Mouse (Mus musculus) heart, adult 8-10 months (tissue): ENCODE measurements around the gene Schip1. TPM values are rescaled to one million over a fixed set of nuclear protein-coding genes. Genes with fewer than 3 reads are reported as not detected.

Experiments used
- DNase-seq: peaks from one replicate; pipeline ENCODE4 v3.0.0; 2022; ENCODE audit warnings: low spot score
- total RNA-seq, 4 experiments: library from RNA; stranded (reverse); gene quantifications; 2 replicates each; pipeline ENCODE4 v1.2.4; 2022

Gene Schip1
- total RNA-seq, 4 experiments from 2014 or later, result 148 to 166 (median 160) TPM

DNA sequence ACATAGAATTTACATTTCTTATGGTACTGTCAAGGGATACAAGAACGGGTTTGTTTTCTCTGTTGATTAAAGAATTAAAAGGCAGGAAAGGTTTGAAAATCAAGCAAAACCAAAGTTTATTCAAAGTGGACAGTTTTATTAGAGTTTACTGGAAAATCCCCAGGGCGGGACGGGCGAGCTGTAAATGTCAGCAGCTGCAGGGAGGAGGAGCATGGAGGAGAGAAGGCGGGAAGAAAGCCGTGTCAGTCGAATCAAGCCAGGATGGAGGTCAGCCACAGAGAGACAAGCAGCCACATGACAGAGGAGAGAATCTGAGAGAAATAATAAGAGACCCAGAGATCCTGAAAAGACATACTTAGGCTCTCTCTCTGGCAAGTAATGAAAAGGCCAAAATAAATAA, 314.6 kb downstream of the Schip1 start:
- no peak for DNase-seq

DNA sequence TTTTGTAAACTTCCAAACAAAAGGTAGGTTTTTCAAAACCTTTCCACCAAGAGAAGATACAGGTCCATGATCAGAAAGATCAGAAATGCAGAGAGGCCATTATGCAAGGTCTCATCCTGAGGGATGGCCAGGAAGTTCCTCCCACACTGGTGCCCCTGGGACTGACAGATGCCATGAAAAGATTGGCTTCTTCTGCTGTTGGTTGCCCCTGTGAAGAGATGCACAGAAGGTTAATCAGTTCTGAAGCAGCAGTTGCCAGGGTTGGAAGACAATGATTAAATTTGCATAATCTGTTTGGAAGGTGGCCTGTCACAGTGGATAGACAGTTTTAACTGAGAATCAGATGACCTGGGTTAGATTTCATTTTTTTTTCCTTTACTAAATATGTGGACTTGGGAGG, 319.1 kb downstream of the Schip1 start:
- DNase-seq, result no peak

DNA sequence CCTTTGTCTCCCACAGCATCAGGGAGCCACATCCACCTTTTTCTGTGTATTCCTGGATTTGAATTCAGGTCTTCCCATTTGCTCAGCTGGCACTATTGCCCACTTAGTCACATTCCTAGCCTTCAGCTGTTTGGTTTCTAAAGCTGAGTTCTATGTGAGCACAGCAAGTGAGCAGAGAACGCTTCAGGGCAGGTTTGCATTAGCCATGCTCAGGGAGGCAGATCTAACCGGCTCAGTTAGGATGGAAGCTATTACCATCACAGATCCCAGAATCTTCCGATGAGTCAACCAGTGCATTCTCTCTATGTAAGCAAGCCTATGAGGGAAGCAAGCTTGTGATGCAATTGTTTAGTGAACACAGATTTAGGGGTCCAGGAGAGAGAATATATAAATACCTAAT, 320.9 kb downstream of the Schip1 start:
- DNase-seq, result no peak

DNA sequence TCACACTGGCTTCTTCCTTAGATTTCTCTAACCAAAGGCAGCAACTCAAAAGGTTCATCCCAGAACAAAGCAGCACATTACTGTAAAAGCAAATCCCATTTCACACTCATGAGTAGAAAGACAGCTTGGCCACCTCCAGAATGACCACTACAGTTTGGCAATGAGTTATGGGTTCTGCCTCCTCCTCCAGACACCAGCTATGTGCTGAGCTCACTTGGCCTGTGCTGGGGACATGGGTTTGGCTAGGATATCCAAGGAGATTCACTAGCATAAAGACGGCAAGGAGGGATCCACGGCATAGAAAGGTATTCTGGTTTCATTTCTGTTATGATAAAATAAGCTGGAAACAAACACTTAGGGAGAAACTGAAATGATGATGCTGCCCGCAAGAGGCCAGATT, 323.4 kb downstream of the Schip1 start:
- no peak for DNase-seq

DNA sequence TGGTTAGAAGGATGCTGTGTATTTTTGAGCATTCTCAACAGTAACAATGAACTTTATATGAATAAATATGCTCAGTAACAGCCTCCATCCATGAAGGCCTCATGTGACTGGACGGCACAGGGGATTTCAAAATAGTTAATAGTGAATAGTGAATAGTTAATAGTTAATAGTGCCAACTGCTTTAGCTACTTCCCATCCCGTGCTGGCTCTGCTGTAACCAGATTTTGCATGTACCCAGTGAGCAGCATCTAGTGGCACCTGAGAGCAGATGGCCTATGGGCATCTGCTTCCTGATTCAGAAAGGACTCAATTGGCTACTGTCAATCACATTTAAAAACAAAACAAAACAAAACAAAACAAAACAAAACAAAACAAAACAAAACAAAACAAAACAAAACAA, 329.0 kb downstream of the Schip1 start:
- DNase-seq, result no peak

DNA sequence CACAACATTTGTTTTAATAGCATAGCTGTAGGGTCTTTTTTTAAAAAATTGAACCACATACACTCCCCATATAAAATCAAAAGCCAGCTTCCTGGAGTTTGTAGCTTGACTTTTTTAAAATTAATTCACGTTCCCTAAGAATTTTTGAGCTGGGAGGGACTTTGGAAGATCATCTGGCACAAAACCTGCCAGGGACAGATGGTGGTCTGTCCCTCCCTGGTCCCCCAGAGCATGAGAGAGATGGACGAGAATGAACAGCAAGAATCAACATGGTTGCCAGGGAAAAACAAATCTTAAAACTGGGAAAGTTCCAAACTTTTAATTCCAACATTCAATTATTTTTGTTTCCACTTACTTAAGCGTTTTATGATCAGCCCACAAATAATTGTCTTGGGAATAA, 334.1 kb downstream of the Schip1 start:
- DNase-seq, result no peak

DNA sequence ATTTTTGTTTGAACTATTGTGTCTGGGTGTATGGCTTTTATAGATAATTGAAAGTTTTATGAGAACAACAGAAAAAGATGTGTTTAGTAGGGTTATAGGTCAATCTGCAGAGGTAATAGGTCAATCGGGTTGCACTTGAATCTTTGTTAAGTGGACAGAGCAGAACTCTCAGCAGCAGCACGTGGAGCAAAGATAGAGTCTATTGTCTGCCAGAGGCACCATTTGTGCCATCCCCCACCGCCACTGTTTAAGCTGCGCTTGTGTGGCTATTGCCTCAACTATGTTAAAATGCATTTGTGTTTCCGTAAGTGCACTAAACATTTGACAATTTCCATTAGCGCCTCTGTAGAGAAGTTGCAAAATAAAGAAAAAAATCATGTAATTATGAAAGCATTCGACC, 335.5 kb downstream of the Schip1 start:
- DNase-seq, result no peak

DNA sequence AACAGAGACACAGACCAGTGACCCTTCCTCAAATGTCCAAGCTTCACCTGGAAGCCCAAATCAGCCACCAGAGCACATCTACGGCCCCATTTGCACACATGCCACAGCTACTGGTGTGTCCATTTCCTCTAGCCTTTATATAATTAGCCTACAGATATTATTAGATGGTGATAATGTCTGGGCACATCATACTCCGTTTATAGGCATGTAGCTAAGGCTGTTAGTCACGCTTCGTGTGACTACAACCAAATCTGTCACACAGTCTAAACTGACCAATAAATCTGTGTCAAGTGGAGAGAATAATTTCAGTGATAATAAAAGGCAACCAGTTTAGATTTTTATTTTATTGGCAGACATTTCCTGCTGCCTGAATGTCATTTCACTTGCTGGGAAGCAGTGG, 338.7 kb downstream of the Schip1 start:
- peak; percentile 4 for DNase-seq

DNA sequence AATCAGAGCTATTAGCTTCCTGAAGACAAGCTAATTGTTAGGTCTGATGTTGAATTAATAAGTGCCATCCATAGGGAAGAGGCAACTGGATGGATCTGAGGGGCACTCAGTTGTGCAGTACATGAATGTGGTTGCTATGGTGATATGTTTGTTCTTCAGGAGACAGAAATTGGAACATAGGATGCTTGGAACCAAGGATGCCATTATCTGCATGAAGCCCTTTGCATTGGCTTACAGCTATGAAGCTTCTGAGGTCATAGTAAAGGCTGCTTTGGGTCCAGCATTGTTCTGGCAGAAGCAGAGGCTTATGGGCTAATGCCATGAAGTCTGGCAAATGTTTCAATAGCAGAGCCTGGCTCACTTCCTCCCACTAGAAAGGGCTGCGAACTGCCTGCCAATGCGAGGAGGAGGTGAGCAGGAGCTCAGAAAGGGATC, 339.2 kb downstream of the Schip1 start:
- peak; percentile 7 for DNase-seq

DNA sequence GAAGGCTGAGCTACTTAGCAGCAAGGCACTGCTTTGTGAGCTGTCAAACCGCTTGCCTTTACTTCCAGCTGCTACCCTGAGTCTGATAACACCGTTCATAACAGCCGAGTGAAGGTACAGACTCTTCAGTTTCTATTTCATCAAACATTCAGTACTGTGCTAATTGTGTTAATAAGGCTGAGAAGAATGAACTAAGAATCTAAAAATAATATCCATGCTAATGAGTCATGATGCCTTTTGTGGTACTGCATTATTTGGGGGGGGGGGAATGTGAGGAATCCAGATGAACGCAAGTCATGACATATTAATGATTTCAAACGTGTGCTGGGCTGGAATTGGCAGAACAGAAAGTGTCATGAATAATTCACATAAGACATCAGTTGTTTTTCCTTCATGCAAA, 341.1 kb downstream of the Schip1 start:
- DNase-seq, result no peak

DNA sequence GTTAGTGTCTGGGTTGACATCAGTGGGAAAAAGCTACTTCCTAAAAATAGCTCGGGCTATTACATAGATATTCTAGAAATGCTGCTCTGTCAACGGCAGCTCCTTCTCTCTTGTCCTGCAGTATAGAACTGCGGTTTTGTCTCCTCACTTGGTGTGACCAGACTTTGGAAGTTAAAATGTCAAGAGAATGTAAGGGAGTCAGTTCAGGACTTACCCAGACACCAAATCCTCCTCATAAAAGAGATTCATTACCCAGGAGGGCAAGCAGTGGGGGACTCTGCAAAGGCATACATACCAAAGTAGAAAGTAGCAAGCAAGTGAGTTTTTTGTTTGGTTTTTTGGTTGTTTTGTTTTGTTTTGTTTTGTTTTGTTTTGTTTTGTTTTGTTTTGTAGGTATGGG, 347.7 kb downstream of the Schip1 start:
- no peak for DNase-seq

DNA sequence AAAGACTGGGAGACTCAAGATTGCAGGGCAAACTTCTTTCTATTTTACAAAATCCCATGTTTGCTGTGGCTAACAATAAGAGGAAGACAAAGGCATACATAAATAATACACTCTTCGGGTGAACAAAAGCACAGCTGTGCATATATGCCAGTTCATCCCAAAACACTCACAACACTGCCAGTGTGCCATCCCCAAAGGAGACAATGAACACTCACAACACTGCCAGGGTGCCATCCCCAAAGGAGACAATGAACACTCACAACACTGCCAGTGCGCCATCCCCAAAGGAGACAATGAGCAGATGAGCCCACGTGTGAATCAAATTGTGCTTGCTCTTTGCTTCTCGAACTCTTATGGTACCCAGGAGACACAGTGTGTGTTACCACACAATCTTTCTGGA, 355.2 kb downstream of the Schip1 start:
- DNase-seq, result no peak

DNA sequence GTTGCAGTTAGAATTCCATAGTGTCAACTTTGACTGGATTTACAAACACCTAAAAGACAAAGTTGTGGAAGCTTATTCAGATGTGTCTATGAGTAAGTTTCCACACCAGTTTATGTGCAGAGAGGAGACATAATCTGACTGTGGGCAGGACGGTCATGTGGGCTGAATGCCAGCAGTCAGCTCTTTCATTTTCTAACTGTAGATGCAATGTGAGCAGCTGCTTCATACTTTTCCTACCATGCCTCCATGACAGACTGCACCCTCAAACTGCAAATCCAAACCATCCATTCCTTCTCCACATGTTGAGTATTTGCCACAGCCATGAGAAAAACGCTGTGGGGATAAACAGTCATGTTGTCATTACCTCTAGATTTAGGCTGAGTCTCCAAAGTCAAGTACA, 356.3 kb downstream of the Schip1 start:
- no peak for DNase-seq

DNA sequence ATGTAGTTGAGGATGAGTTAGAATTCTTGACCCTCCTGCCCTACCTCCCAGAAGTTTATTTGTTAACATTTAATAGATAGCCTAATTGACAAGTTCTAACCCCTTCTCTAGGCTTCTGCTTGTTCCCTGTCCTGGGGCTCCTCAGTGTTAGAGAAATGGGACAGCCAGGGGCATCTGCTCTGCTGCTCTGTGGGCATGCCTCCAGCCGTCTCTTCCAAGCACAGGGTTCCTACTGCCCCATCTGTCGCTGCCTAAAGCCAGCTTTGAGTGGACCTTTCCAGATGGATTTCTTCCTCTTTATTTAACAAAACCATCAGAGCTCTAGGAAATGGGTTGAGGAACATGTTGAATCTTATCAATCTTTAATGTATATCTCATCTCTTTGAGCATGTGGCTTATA, 357.2 kb downstream of the Schip1 start:
- DNase-seq, result no peak

DNA sequence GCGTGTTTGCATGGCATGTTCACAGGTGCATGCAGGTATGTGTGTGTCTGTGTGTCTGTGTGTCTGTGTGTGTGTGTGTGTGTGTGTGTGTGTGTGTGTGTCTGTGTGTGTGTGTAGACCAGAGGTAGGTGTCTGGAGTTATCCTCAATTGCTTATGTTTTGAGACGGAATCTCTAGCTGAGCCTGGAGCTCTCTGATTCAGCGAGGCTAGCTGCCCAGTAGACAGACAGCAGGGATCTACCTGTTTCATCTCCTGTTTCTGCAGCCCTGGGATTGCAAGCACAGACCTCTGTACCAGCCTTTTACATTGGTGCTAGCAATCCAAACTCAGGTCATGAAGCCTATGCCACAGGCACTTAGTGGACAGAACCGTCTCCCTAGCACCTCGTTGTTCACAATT, 363.5 kb downstream of the Schip1 start:
- DNase-seq, result no peak

DNA sequence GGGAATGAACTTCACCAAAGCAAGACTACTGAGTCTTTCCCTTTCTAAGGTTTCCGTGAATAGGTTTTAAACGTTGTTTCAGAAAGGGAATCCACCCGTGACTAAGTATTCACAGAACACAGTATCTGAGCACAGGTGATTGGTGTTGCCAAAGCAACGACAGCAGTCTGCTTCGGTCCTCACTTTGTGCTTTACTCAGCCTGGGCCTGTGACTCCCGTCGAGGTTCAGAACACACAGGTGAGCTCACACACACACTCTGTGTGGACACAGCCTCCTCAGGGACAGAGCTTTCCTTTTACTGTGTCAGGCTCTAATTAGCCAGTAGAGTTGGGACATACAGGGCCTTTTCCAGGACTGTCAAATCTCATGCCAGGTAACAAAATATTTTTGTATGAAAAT, 369.8 kb downstream of the Schip1 start:
- no peak for DNase-seq

DNA sequence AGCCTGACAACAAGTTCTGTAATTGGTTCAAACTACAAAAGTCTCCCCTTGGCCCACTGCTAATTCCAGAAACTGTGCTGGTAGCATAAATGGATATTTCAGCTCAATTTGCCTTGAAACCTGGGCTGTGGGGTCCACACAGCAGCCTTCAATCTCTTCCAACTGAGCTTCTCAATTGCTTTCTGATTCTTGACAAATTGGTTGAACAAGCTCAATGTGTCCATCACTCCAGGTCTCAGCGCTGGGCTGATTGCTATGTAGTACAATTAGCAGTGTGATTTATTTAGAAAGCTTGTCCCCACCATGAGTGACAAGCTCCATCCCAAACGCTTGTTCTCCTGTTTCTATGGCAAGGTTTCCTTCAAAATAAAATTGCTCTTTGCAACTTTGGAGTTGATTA, 370.3 kb downstream of the Schip1 start:
- no peak for DNase-seq

DNA sequence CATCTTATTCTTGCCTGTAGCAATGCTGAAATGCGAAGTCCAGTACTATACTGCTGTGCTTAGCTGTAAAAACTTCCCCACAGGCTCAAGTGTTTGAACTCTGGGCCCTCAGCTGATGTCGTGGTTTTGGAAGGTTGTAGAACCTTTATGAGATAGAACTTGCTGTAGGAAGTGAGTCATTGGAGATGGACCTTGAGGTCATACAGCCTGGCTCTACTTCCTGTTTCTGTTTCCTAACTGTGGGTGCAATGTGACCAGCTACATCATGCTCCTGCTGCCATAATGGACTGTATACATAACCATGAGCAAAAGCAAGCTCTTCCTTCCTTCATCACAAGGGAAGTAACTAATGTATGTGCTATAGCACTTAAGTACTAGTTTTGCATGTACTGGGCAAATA, 383.9 kb downstream of the Schip1 start:
- no peak for DNase-seq

DNA sequence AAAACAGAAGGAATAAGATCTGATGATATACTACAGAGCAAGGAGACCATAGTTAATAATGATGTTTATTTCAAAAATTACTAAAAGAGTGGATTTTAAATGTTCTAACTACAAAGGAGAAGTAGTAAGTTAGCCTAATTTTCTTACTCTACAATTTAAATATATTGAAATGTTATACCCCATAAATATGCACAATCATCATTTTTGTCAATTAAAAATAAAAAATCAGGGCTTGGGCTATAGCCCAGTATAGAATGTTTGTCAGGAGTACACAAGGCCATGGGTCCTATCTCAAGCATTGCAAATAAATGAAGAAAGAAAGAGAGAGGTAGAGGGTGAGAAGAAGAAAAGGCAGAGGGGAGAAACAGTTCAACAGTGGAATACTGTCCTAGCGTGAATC, 387.0 kb downstream of the Schip1 start:
- DNase-seq, result no peak

DNA sequence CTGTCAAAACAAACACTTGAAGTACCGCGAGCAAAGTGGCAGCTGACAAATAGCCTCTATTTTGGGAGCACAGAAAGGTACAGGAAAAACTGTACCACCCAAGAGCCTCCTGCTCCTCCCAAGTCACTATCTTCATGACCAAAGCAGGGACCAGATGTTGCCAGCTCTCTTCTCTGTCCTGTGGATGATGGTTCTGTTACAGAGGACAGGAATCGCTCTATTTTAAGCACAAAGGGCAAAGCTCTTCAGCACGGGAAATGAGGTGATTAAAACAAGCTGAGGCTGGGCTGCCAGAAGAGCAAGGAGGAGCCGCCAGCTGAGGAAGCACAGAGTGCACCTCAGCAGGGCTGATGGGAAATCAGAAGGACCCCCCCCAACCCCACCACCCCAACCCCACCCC, 388.7 kb downstream of the Schip1 start:
- DNase-seq, result peak; percentile 52

DNA sequence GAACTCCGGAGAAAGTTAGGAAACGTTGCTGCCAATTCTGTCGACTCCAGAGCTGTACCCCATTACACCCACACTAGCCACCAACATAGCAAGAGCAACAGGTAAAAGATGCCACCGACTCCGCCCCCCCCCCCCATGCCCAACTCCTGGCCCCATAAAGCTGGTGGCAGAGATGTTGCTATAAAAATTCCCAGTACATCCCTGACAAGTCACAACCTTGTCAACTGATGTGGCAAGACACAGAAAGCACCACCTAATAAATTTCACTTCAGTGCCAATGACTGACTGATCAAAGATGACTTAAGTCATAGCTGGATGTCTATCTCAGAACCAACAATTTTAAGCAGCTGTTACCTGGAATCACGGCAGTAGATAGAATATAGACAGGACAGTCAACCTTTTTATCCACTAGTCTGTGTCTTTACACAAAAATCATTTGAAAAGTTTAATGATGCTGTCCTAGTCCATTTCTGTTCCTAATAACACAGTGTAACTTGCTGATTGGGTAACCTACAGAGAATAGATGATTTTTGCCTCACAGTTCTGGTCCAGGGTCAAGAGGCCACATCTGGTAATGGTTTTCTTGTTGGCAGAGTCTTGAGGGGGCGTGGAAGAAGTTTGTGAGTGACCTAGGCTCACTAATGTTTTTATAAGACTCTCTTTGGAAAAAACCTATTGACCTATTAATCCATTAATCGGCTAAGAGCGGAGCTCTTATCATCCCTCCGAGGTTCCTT, 389.3 kb downstream of the Schip1 start:
- no peak for DNase-seq

DNA sequence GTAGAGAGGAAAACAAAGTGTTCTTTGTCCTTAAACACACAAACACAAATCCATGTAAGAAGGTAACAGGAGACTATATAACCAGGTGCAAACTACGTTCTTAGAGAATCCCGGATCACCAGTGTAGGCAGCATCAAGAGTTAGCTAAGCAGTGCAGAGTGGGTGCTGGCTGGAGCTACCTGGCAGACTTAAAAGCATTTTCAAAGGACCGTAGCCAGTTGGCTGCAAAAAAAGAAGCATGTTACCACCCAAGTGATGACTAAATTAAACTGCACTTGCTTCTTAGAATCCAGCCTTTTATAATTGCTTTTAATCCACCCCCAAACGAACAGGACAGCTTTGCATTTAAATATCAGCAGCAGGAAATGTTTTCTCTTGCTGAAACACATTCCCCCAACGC, 402.0 kb downstream of the Schip1 start:
- DNase-seq, result no peak

DNA sequence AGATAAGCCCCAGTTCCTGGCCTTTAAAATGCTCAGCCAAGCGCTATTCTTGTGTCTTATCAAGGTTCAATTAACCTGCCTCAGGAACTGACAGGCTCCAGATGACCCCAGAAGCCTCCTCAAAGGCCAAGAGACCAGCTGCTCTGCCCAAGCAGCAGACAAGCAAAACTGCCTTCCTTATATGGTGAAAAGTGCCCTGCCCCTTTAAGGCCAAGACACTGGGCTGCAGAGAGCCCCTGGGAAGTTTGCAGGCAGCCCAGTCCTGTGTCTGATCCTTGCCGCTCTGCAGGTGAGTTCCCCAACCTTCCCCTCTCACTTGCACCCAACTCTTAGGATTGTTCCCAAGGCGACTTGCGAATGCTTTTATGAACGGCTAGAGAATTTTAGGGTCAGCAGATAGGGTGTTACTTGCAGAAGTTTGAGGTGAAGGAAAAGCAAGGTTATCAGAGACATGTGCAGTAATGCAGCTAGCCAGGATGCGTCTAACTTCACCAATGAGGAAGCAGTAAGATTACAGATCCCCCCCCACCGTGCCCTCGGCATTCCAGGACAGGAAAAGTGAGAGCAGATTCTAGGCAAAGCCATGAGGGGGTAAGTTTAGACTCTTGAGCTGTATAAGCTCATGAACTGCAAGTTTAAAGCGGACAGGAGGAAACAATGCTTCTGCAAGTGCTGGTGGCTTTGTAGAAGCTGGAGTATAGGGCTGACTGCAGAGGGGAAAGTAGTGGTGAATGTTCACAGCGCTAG, 403.5 kb downstream of the Schip1 start:
- peak; percentile 26 for DNase-seq

DNA sequence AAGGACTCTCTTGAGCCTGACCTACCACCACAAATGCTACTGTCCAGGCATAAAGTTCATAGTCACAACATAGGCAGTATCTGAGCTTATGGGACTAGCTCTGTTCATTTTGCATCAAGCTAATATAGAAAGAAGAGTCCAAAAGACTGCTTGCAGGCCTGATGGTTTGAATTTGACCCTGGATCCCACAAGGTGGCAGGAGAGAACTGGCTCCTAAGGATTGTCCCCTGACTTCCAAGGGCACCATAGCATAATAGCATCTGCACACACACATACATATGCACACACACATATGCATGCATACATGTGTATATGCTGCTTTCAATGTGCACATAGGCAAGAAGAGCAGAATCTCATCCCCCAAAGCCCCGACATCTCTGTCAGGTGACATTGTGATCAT, 405.0 kb downstream of the Schip1 start:
- no peak for DNase-seq
